Mouse (Mus musculus): Measurements from ENCODE around the gene Ormdl1. TPM values are rescaled to one million over a fixed set of nuclear protein-coding genes. Genes with fewer than 3 reads are reported as not detected.

The Ormdl1 gene
- polyA plus RNA-seq, 1 experiment = 12.5 TPM

- Histone ChIP-seq H3K4me3 (ENCODE audit: insufficient read depth, low read depth, low read length) (no peak overlapping the region), H3K27ac (replicated peaks; ENCODE audit: low read depth, low read length) (no peak overlapping the region), H3K4me1 (ENCODE audit: control insufficient read depth, insufficient read depth, insufficient read length, low read length) (no peaks in the 10 kb centered on the region)
These were observed 44.2 kb downstream of the Ormdl1 start for GRCm38 (mm10) chr1:53341071-53341470.

GRCm38 (mm10) chr1:53352327-53353261, 55.7 kb downstream of the Ormdl1 start, which contains the start of the genes Asdurf, Gm28551 and Asnsd1:
Gene Asdurf, minus strand, starts transcription at chr1:53352619.
Gene Gm28551, minus strand, starts transcription at chr1:53352667.
Gene Asnsd1, minus strand, starts transcription at chr1:53352752.
- 0 out of 2 replicates have a peak within 1 kb of the TSS, but pooled peaks have one; percentile 10 for H3K27ac ChIP-seq (replicated peaks; ENCODE audit: low read depth, low read length)

GRCm38 (mm10) chr1:53358988-53359387, 62.1 kb downstream of the Ormdl1 start:
- Histone ChIP-seq H3K4me3 (ENCODE audit: insufficient read depth, low read depth, low read length) (no peak overlapping the region), H3K27ac (replicated peaks; ENCODE audit: low read depth, low read length) (no peak overlapping the region), H3K4me1 (ENCODE audit: control insufficient read depth, insufficient read depth, insufficient read length, low read length) (no peaks in the 10 kb centered on the region)

More at GRCm38 (mm10) chr1:53352327-53353261, 55.7 kb downstream of the Ormdl1 start, which contains the start of the genes Asdurf, Gm28551 and Asnsd1:
- Histone ChIP-seq H3K4me1 (ENCODE audit: control insufficient read depth, insufficient read depth, insufficient read length, low read length) (no peaks in the 10 kb centered on the region), H3K4me3 (ENCODE audit: insufficient read depth, low read depth, low read length) (peak within 1 kb of the TSS; percentile 92)

Other genes starting within 250 kb of the Ormdl1 start
- 0.46 and 0.52 TPM in 2 replicates for gene Mstn, start 235.5 kb upstream of the Ormdl1 start, polyA plus RNA-seq (2012; ENCODE audit: insufficient read depth, insufficient read length, missing spikeins)
- gene 1700019A02Rik, start 109.5 kb upstream of the Ormdl1 start, polyA plus RNA-seq (2012; ENCODE audit: insufficient read depth, insufficient read length, missing spikeins) = not detected in 2 replicates
- 1.7 and 2.0 TPM in 2 replicates for gene Pms1, start 77 bp upstream of the Ormdl1 start, polyA plus RNA-seq (2012; ENCODE audit: insufficient read depth, insufficient read length, missing spikeins)
- not detected in 2 replicates for gene Gm28778, start within 50 bp of the Ormdl1 start, polyA plus RNA-seq (2012; ENCODE audit: insufficient read depth, insufficient read length, missing spikeins)
- 41.7 and 67.1 TPM in 2 replicates for gene Osgepl1, start 16.5 kb downstream of the Ormdl1 start, polyA plus RNA-seq (2012; ENCODE audit: insufficient read depth, insufficient read length, missing spikeins)
- gene Asdurf, start 55.5 kb downstream of the Ormdl1 start, polyA plus RNA-seq (2012; ENCODE audit: insufficient read depth, insufficient read length, missing spikeins) = not detected in 2 replicates
- gene Gm28551, start 55.6 kb downstream of the Ormdl1 start, polyA plus RNA-seq (2012; ENCODE audit: insufficient read depth, insufficient read length, missing spikeins) = not detected in 2 replicates
- gene Asnsd1, start 55.7 kb downstream of the Ormdl1 start, polyA plus RNA-seq (2012; ENCODE audit: insufficient read depth, insufficient read length, missing spikeins) = 39.7 and 55.6 TPM in 2 replicates

Measured in brown adipose tissue, adult 24 weeks (tissue).